Mouse (Mus musculus): ENCODE measurements around the gene Dll4. TPM values are rescaled to one million over a fixed set of nuclear protein-coding genes. Genes with fewer than 3 reads are reported as not detected.

Gene Dll4
- total RNA-seq, 1 experiment = 0.27 TPM

DNA sequence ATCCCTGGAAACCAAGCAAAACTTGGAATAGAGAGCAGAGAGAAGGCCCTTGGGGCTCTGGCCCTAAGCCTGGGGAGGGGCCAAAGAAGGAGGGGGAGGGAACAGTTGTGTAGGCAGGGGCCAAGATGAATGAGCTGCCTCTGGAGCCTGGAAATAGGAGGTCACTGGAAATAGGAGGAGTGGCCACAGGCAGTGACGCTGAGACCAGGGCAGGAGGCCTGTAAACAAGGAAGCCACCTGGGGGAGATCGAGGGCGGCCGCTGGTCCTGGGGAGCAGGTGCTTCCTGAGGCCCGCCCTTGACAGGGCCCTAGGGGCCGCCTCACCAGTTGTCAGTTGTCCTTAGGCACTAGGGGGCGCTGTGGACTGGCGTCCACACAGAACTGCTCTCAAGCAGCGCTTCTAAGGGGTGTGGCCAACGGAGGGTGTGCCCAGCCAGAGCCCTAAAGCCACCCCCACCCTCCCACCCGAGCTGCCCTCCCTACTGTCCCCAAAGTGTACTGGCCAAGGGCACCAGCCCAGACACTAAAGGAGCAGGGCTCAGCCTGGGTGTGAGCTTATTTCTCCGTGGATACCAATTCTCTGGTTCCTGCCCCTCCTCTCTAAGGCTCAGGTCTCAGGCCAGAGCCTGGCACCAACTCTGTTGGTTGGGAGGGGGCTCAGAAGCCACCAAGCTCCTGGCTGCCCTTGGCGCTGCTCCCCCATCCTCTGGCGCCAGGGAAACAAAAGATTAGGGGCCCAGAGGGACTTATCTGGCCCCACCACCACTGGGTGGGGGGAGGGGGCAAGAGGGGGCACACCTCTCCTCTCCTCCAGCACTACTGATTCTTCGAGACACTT, 25.4 kb upstream of the Dll4 start:
- DNase-seq (ENCODE audit: low read depth, low spot score) = peak; percentile 91
- Histone ChIP-seq H3K4me3 (ENCODE audit: insufficient read depth in 1 of 2, low read depth in 1 of 2, low read length in 2 of 2, poor library complexity in 1 of 2, severe bottlenecking in 1 of 2) (0 out of 4 replicates have a peak overlapping the region, but pooled peaks of 1 of the 2 experiments have one; percentile 17), H3K4me1 (ENCODE audit: control insufficient read depth in 2 of 2, insufficient read depth in 2 of 2, low read length in 2 of 2, poor library complexity in 1 of 2) (peaks cover 5 to 20% of the 10 kb centered on the region in 2 experiments; a peak in 2 of 4 replicates), H3K27ac (ENCODE audit: insufficient read depth, low read depth, low read length, poor library complexity, severe bottlenecking) (no peak overlapping the region), H3K9me3 (ENCODE audit: control insufficient read depth, insufficient read depth, low read depth, low read length) (no peaks in the 10 kb centered on the region), H3K36me3 (ENCODE audit: control insufficient read depth, insufficient read depth, low read length, poor library complexity, severe bottlenecking) (peaks cover 25% of the 10 kb centered on the region; the same call in 1 of the 2 replicates), H3K9ac (ENCODE audit: insufficient read depth, low read depth, low read length, poor library complexity, severe bottlenecking) (peak overlapping the region; percentile 38; the same call in 1 of the 2 replicates)
- in situ Hi-C loops (cut with MboI; ENCODE audit: low sequenced_read_pairs in 2 of 2, unreplicated experiment in 2 of 2) = loop anchor here in 1 of 2 experiments (10.0 kb wide), 1 partner anchor 215 kb away; no protein-coding TSS in a partner anchor
- TF ChIP-seq MAFK (IDR thresholded peaks at IDR 0.05; ENCODE audit: insufficient read depth, low read depth, low read length) = no peak
- TF ChIP-seq HCFC1 (IDR thresholded peaks at IDR 0.05; ENCODE audit: borderline replicate concordance, insufficient read depth, low read length) = peak; percentile 42; the same call in 1 of the 2 replicates
- TF ChIP-seq ZC3H11A (IDR thresholded peaks at IDR 0.05; ENCODE audit: borderline replicate concordance, low read depth, low read length) = 0 out of 2 replicates have a peak, but pooled peaks have one; percentile 50
- TF ChIP-seq ZNF384 (IDR thresholded peaks at IDR 0.05; ENCODE audit: low read depth, low read length) = no peak
- TF ChIP-seq CHD2 (IDR thresholded peaks at IDR 0.05; ENCODE audit: low read depth, low read length) = no peak

DNA sequence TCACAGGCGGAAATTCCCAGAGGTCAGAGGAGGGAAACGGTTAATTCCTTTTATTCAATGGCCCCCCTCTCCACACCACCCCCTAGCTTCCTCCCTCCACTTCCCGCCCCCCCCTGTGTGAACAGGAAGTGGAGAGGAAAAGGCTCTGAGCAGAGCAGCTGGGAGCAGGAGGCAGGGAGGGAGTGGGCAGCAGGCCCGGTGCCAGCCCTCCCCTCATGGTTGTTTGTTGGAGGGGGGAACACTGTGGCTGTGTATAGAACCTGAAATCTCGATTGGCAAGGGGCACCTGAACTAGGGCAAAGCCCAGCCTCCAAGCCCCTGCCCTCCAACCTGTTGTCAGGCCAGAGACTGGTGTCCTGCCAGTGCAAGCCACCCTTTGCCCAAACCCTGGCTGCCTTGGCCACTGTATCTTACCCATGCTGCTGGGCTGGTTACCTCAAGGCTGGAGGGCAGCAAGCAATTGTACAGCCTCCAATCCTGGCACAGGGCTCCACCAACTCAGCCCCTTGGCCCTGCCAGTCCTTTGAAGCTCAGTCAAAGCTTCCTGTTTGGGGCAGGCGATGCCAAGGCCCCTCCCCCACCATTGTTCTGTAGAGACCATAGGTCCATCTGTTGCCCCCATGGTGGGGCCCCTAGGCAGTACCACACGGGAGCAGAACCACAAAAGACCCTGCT, 24.6 kb upstream of the Dll4 start:
- no peak for TF ChIP-seq ZNF384 (IDR thresholded peaks at IDR 0.05; ENCODE audit: low read depth, low read length)
- TF ChIP-seq CHD2 (IDR thresholded peaks at IDR 0.05; ENCODE audit: low read depth, low read length) = no peak
- no peak for TF ChIP-seq MAFK (IDR thresholded peaks at IDR 0.05; ENCODE audit: insufficient read depth, low read depth, low read length)
- no peak for TF ChIP-seq ZC3H11A (IDR thresholded peaks at IDR 0.05; ENCODE audit: borderline replicate concordance, low read depth, low read length)
- TF ChIP-seq HCFC1 (IDR thresholded peaks at IDR 0.05; ENCODE audit: borderline replicate concordance, insufficient read depth, low read length) = no peak
- peaks cover 22% of the 10 kb centered on the region; the same call in 1 of the 2 replicates for H3K36me3 ChIP-seq (ENCODE audit: control insufficient read depth, insufficient read depth, low read length, poor library complexity, severe bottlenecking)
- in situ Hi-C loops (cut with MboI; ENCODE audit: low sequenced_read_pairs in 2 of 2, unreplicated experiment in 2 of 2) = no loop called here
- DNase-seq (ENCODE audit: low read depth, low spot score) = no peak
- no peak overlapping the region for H3K9ac ChIP-seq (ENCODE audit: insufficient read depth, low read depth, low read length, poor library complexity, severe bottlenecking)
- no peak overlapping the region for H3K4me3 ChIP-seq (ENCODE audit: insufficient read depth in 1 of 2, low read depth in 1 of 2, low read length in 2 of 2, poor library complexity in 1 of 2, severe bottlenecking in 1 of 2)
- H3K9me3 ChIP-seq (ENCODE audit: control insufficient read depth, insufficient read depth, low read depth, low read length) = no peaks in the 10 kb centered on the region
- H3K4me1 ChIP-seq (ENCODE audit: control insufficient read depth in 2 of 2, insufficient read depth in 2 of 2, low read length in 2 of 2, poor library complexity in 1 of 2) = peaks cover 5 to 26% of the 10 kb centered on the region in 2 experiments; a peak in 2 of 4 replicates
- H3K27ac ChIP-seq (ENCODE audit: insufficient read depth, low read depth, low read length, poor library complexity, severe bottlenecking) = no peak overlapping the region

DNA sequence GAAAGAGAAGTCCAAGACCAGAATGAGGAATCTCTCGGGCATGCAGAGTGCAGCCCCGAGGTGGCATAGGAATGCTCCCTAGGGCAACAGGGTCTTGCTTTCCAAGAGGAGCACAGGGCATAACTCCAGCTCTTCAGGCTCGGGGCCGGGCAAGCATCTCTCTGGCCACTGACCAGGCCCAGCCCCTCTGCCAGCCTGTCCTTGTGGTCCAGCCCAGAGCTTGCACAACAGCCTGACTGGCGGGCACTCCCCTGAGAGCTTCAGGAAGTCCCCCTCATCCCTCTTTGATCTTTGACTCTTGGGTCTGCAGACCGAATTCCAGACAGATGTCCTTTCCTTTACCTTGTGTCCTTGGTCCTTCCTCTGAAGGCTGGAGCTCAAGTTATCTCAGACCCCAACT, 22.7 kb upstream of the Dll4 start:
- no peaks in the 10 kb centered on the region for H3K9me3 ChIP-seq (ENCODE audit: control insufficient read depth, insufficient read depth, low read depth, low read length)
- no peak overlapping the region for H3K9ac ChIP-seq (ENCODE audit: insufficient read depth, low read depth, low read length, poor library complexity, severe bottlenecking)
- peaks cover 5 to 24% of the 10 kb centered on the region in 2 experiments; a peak in 2 of 4 replicates for H3K4me1 ChIP-seq (ENCODE audit: control insufficient read depth in 2 of 2, insufficient read depth in 2 of 2, low read length in 2 of 2, poor library complexity in 1 of 2)
- in situ Hi-C loops (cut with MboI; ENCODE audit: low sequenced_read_pairs in 2 of 2, unreplicated experiment in 2 of 2) = no loop called here
- H3K4me3 ChIP-seq (ENCODE audit: insufficient read depth in 1 of 2, low read depth in 1 of 2, low read length in 2 of 2, poor library complexity in 1 of 2, severe bottlenecking in 1 of 2) = no peak overlapping the region
- no peak for DNase-seq (ENCODE audit: low read depth, low spot score)
- peaks cover 9% of the 10 kb centered on the region; the same call in 1 of the 2 replicates for H3K36me3 ChIP-seq (ENCODE audit: control insufficient read depth, insufficient read depth, low read length, poor library complexity, severe bottlenecking)
- TF ChIP-seq ZC3H11A (IDR thresholded peaks at IDR 0.05; ENCODE audit: borderline replicate concordance, low read depth, low read length) (no peak), HCFC1 (IDR thresholded peaks at IDR 0.05; ENCODE audit: borderline replicate concordance, insufficient read depth, low read length) (no peak), CHD2 (IDR thresholded peaks at IDR 0.05; ENCODE audit: low read depth, low read length) (no peak), ZNF384 (IDR thresholded peaks at IDR 0.05; ENCODE audit: low read depth, low read length) (no peak), MAFK (IDR thresholded peaks at IDR 0.05; ENCODE audit: insufficient read depth, low read depth, low read length) (no peak)
- no peak overlapping the region for H3K27ac ChIP-seq (ENCODE audit: insufficient read depth, low read depth, low read length, poor library complexity, severe bottlenecking)

DNA sequence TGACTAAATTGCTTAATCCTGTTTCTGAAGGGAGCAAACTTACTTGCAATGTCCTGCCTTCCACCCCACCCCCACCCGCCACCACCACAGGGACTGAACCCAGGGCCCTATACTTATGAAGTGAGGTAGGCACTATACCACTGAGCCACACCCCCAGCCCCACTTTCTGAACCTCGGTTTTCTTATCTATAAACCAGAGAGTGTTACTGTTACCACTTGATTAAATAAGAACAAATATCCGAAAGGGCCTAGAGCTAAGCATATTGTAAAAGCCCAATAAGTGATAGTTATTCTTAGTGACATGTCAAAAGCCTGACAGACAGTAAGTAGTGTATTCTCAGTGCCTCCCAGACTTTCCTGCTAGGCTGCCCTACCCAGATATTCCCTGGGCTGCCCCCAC, 21.2 kb upstream of the Dll4 start:
- no peak for TF ChIP-seq MAFK (IDR thresholded peaks at IDR 0.05; ENCODE audit: insufficient read depth, low read depth, low read length)
- no peak for TF ChIP-seq HCFC1 (IDR thresholded peaks at IDR 0.05; ENCODE audit: borderline replicate concordance, insufficient read depth, low read length)
- no peak for TF ChIP-seq ZC3H11A (IDR thresholded peaks at IDR 0.05; ENCODE audit: borderline replicate concordance, low read depth, low read length)
- TF ChIP-seq CHD2 (IDR thresholded peaks at IDR 0.05; ENCODE audit: low read depth, low read length) = no peak
- no peak for TF ChIP-seq ZNF384 (IDR thresholded peaks at IDR 0.05; ENCODE audit: low read depth, low read length)
- no peaks in the 10 kb centered on the region for H3K36me3 ChIP-seq (ENCODE audit: control insufficient read depth, insufficient read depth, low read length, poor library complexity, severe bottlenecking)
- H3K9me3 ChIP-seq (ENCODE audit: control insufficient read depth, insufficient read depth, low read depth, low read length) = no peaks in the 10 kb centered on the region
- H3K4me3 ChIP-seq (ENCODE audit: insufficient read depth in 1 of 2, low read depth in 1 of 2, low read length in 2 of 2, poor library complexity in 1 of 2, severe bottlenecking in 1 of 2) = no peak overlapping the region
- no peak overlapping the region for H3K9ac ChIP-seq (ENCODE audit: insufficient read depth, low read depth, low read length, poor library complexity, severe bottlenecking)
- H3K27ac ChIP-seq (ENCODE audit: insufficient read depth, low read depth, low read length, poor library complexity, severe bottlenecking) = no peak overlapping the region
- in situ Hi-C loops (cut with MboI; ENCODE audit: low sequenced_read_pairs in 2 of 2, unreplicated experiment in 2 of 2) = no loop called here
- DNase-seq (ENCODE audit: low read depth, low spot score) = no peak
- peaks cover 5 to 24% of the 10 kb centered on the region in 2 experiments; a peak in 2 of 4 replicates for H3K4me1 ChIP-seq (ENCODE audit: control insufficient read depth in 2 of 2, insufficient read depth in 2 of 2, low read length in 2 of 2, poor library complexity in 1 of 2)
